Mouse (Mus musculus) WW6 (cell line): ENCODE data around the gene Cmip.
A peak's percentile ranks its signal among the peaks of the same experiment; 100 is the strongest.

Experiments
- DNase-seq: peaks from one replicate; pipeline ENCODE4 v3.0.0-alpha.2; 2013; ENCODE audit warnings: low read depth, low spot score

Gene Cmip

GRCm38 (mm10) chr8:117322715-117323310 lies 65.9 kb downstream of the Cmip start:
- no peak for DNase-seq

- DNase-seq = no peak
Measured at GRCm38 (mm10) chr8:117324821-117325220, 68.0 kb downstream of the Cmip start.

GRCm38 (mm10) chr8:117326735-117327134 lies 69.9 kb downstream of the Cmip start:
- DNase-seq = no peak

GRCm38 (mm10) chr8:117327385-117327837 lies 70.5 kb downstream of the Cmip start:
- no peak for DNase-seq

- no peak for DNase-seq
Measured at GRCm38 (mm10) chr8:117328758-117329157, 71.9 kb downstream of the Cmip start.

- DNase-seq = no peak
Measured at GRCm38 (mm10) chr8:117329167-117329566, 72.3 kb downstream of the Cmip start.

- DNase-seq = no peak
Measured at GRCm38 (mm10) chr8:117329903-117330302, 73.0 kb downstream of the Cmip start.

- no peak for DNase-seq
Measured at GRCm38 (mm10) chr8:117332229-117333010, 75.6 kb downstream of the Cmip start.

- DNase-seq = no peak
Measured at GRCm38 (mm10) chr8:117333619-117334018, 76.8 kb downstream of the Cmip start.

GRCm38 (mm10) chr8:117334058-117334747 lies 77.3 kb downstream of the Cmip start:
- DNase-seq = no peak

GRCm38 (mm10) chr8:117334748-117335393 lies 78.0 kb downstream of the Cmip start:
- no peak for DNase-seq

GRCm38 (mm10) chr8:117335423-117335822 lies 78.6 kb downstream of the Cmip start:
- DNase-seq = no peak

- DNase-seq = no peak
Measured at GRCm38 (mm10) chr8:117337188-117337587, 80.3 kb downstream of the Cmip start.

- DNase-seq = no peak
Measured at GRCm38 (mm10) chr8:117338678-117339077, 81.8 kb downstream of the Cmip start.

GRCm38 (mm10) chr8:117339296-117339957 lies 82.6 kb downstream of the Cmip start:
- DNase-seq = no peak

- DNase-seq = no peak
Measured at GRCm38 (mm10) chr8:117339958-117340651, 83.2 kb downstream of the Cmip start.

GRCm38 (mm10) chr8:117340800-117341199 lies 83.9 kb downstream of the Cmip start:
- no peak for DNase-seq

- peak; percentile 49 for DNase-seq
Measured at GRCm38 (mm10) chr8:117342735-117343385, 86.0 kb downstream of the Cmip start.

GRCm38 (mm10) chr8:117343484-117343883 lies 86.6 kb downstream of the Cmip start:
- no peak for DNase-seq

- DNase-seq = no peak
Measured at GRCm38 (mm10) chr8:117344899-117345298, 88.0 kb downstream of the Cmip start.
